Mouse (Mus musculus) heart, postnatal 14 days (tissue): Measurements from ENCODE around the gene Mief1. TPM values are rescaled to one million over a fixed set of nuclear protein-coding genes. Genes with fewer than 3 reads are reported as not detected.
A peak's percentile ranks its signal among the peaks of the same experiment; 100 is the strongest.

Source experiments
- DNase-seq, 2 experiments: peaks; one replicate each; pipeline ENCODE4 v3.0.0; 2021 to 2022
- intact Hi-C: fragments of 180-260 bp; cut with DNase I; formaldehyde crosslinking; loops from one replicate; pipeline ENCODE4 v1.15.1; 2025
- total RNA-seq, 2 experiments: library from RNA; stranded (reverse); gene quantifications; 2 replicates each; pipeline ENCODE4 v1.2.3; 2021

Mief1 gene
- total RNA-seq, 2 experiments from 2014 or later = 31.0 to 33.0 TPM

GRCm38 (mm10) chr15:80225208-80225607, 8.6 kb upstream of the Mief1 start:
- intact Hi-C loops = loop anchor here (2.0 to 5.0 kb wide), 3 partner anchors 93 to 278 kb away; partner anchors contain the start of gene Tab1
- DNase-seq = peak; percentile 81 to 89

GRCm38 (mm10) chr15:80225796-80226195, 8.0 kb upstream of the Mief1 start:
- intact Hi-C loops = loop anchor here (2.0 to 5.0 kb wide), 4 partner anchors 35 to 278 kb away; partner anchors contain the start of gene Tab1
- peak; percentile 54 to 75 for DNase-seq

GRCm38 (mm10) chr15:80228071-80228800, 5.6 kb upstream of the Mief1 start:
- intact Hi-C loops = loop anchor here (5.0 kb wide), 2 partner anchors 96 to 281 kb away; partner anchors contain the start of gene Tab1
- no peak for DNase-seq

GRCm38 (mm10) chr15:80232331-80232730, 1.5 kb upstream of the Mief1 start:
- DNase-seq = no peak
- intact Hi-C loops = no loop called here

- DNase-seq = no peak
- intact Hi-C loops = no loop called here
These were observed 765 bp upstream of the Mief1 start for GRCm38 (mm10) chr15:80233053-80233452.

GRCm38 (mm10) chr15:80235535-80235934, 1.7 kb downstream of the Mief1 start, which contains the start of gene AC140267.1:
AC140267.1 (plus strand) TSS chr15:80235835.
- intact Hi-C loops = loop anchor here (2.0 kb wide), 1 partner anchor 19 kb away; the partner anchor contains the start of gene Atf4
- DNase-seq = no peak

GRCm38 (mm10) chr15:80248135-80248534, 14.3 kb downstream of the Mief1 start:
- intact Hi-C loops = no loop called here
- no peak for DNase-seq

- intact Hi-C loops = no loop called here
- no peak for DNase-seq
These were observed 14.8 kb downstream of the Mief1 start for GRCm38 (mm10) chr15:80248596-80248995.

- no peak for DNase-seq
- intact Hi-C loops = no loop called here
These were observed 15.9 kb downstream of the Mief1 start for GRCm38 (mm10) chr15:80249672-80250071.

GRCm38 (mm10) chr15:80250586-80250985, 16.8 kb downstream of the Mief1 start:
- peak in 1 of 2 experiments; percentile 9 for DNase-seq
- intact Hi-C loops = no loop called here

GRCm38 (mm10) chr15:80253530-80253929, 19.7 kb downstream of the Mief1 start:
- DNase-seq = peak in 1 of 2 experiments; percentile 7
- intact Hi-C loops = no loop called here

- intact Hi-C loops = loop anchor here (2.0 kb wide), 1 partner anchor 19 kb away; the partner anchor contains the start of genes AC140267.1 and Mief1
- DNase-seq = peak; percentile 35 to 49
These were observed 20.4 kb downstream of the Mief1 start for GRCm38 (mm10) chr15:80254207-80254606.

GRCm38 (mm10) chr15:80254847-80255645, 21.2 kb downstream of the Mief1 start, which contains the start of gene Atf4:
Atf4 (plus strand) TSS chr15:80255184.
- intact Hi-C loops = loop anchor here (2.0 kb wide), 1 partner anchor 20 kb away; the partner anchor contains the start of genes AC140267.1 and Mief1
- DNase-seq = peak; percentile 96 to 98

GRCm38 (mm10) chr15:80255646-80256121, 21.9 kb downstream of the Mief1 start:
- DNase-seq = peak; percentile 86 to 87
- intact Hi-C loops = loop anchor here (2.0 kb wide), 1 partner anchor 21 kb away; the partner anchor contains the start of genes AC140267.1 and Mief1

GRCm38 (mm10) chr15:80256242-80256641, 22.4 kb downstream of the Mief1 start:
- intact Hi-C loops = no loop called here
- no peak for DNase-seq

- intact Hi-C loops = no loop called here
These were observed 23.1 kb downstream of the Mief1 start for GRCm38 (mm10) chr15:80256656-80257601.

GRCm38 (mm10) chr15:80257602-80258239, 23.9 kb downstream of the Mief1 start:
- peak in 1 of 2 experiments; percentile 29 for DNase-seq
- intact Hi-C loops = no loop called here

More at GRCm38 (mm10) chr15:80256656-80257601, 23.1 kb downstream of the Mief1 start:
- no peak for DNase-seq

GRCm38 (mm10) chr15:80258240-80259170, 24.7 kb downstream of the Mief1 start:
- DNase-seq = peak; percentile 26 to 28

More at GRCm38 (mm10) chr15:80258240-80259170, 24.7 kb downstream of the Mief1 start:
- intact Hi-C loops = no loop called here
